Mouse (Mus musculus) kidney, adult 9 months (tissue): ENCODE measurements at regions not wholly inside any gene's neighbourhood (a gene's known extent, or its start where the extent isn't known, plus 50 kb on each side); places are given as distances from the start of the nearest gene placed in this dataset.

Experiments
- DNase-seq: peaks from one replicate; pipeline ENCODE4 v3.0.0; 2022

- DNase-seq = peak; percentile 23
Observed at GRCm38 (mm10) chr14:111149653-111150052, 394.7 kb upstream of the Slitrk6 start.

GRCm38 (mm10) chr14:111116600-111116999, 361.7 kb upstream of the Slitrk6 start:
- DNase-seq = no peak

GRCm38 (mm10) chr14:111103579-111103978, 348.6 kb upstream of the Slitrk6 start:
- no peak for DNase-seq

DNA sequence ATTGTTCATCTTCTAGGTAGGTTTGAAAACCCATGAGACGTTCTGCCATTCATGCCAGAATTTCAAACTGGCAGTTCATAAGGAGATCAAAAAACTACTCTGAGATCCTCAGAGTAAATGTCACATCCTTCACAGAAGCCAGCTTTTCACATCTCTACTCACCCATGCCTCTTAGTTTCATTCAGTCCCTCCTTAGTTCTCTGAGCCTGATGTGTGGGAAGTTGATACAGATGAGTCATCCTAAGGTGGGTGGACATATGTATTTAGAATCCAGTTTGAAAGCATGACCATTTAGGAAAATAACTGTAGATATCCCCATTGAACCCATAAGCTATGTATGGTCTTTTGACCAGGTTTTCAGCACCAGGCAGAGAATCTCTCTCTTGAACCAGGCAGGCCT, 345.3 kb upstream of the Slitrk6 start:
- DNase-seq = no peak

GRCm38 (mm10) chr14:111096229-111096628, 341.3 kb upstream of the Slitrk6 start:
- no peak for DNase-seq

GRCm38 (mm10) chr14:111074517-111074916, 319.6 kb upstream of the Slitrk6 start:
- DNase-seq = no peak

DNA sequence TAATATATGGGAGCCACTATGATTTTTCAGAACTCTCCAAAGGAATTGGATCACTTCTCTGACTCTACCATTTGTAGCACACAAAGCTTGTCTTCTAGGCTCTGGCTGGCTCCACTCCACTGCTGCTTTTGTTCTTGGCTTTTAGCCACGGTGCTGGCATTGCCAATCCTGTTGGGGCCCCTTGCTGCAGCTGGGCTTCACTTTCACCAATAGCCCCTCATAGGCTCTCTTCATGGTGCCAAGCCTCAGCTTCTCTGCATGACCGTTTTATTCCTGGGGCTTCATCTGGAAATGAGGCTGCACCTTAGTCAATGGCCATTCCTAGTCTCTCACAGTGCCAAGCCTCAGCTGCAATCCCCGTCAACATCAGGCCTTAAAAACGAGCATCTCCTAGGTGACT, 318.6 kb upstream of the Slitrk6 start:
- no peak for DNase-seq
